Mouse (Mus musculus) MEL (cell line): ENCODE measurements around the gene Lect2.

ENCODE experiments used
- MAX ChIP-seq: IDR thresholded peaks from 2 replicates; pipeline ENCODE4 v1.6.1; 2011; ENCODE audit warnings: low read length, improper control_type of control experiment
- UBTF ChIP-seq: IDR thresholded peaks from 2 replicates; pipeline ENCODE4 v1.6.1; 2012; ENCODE audit warnings: low read depth, mild to moderate bottlenecking, inconsistent platforms, low read length, improper control_type of control experiment, moderate library complexity, borderline replicate concordance; ENCODE audit not compliant: insufficient read depth

GRCm38 (mm10) chr13:56593961-56594391 lies 45.7 kb upstream of the Lect2 start:
- TF ChIP-seq UBTF (no peak), MAX (no peak)
